Mouse (Mus musculus): ENCODE results near the gene Rbpj. TPM values are rescaled to one million over a fixed set of nuclear protein-coding genes. Genes with fewer than 3 reads are reported as not detected.

Rbpj gene
- polyA plus RNA-seq, 1 experiment from 2014 or later = 14.2 TPM

GRCm38 (mm10) chr5:53536635-53537554 lies 70.9 kb downstream of the Rbpj start:
- Histone ChIP-seq H3K4me3 (ENCODE audit: low read depth, low read length) (no peak overlapping the region), H3K9ac (ENCODE audit: low read depth, low read length) (no peak overlapping the region), H3K27me3 (replicated peaks; ENCODE audit: control insufficient read depth, insufficient read depth, low read length) (no peaks in the 10 kb centered on the region), H3K4me2 (replicated peaks; ENCODE audit: low read depth) (no peak overlapping the region), H3K9me3 (ENCODE audit: control insufficient read depth) (no peaks in the 10 kb centered on the region), H3K27ac (ENCODE audit: low read depth, low read length) (no peak overlapping the region), H3K36me3 (ENCODE audit: control insufficient read depth, insufficient read depth) (no peaks in the 10 kb centered on the region), H3K4me1 (replicated peaks; ENCODE audit: control insufficient read depth, insufficient read depth, low read length) (no peaks in the 10 kb centered on the region)
- 68% methylated on average over 12 of the region's 12 CpGs for WGBS
- TF ChIP-seq CTCF (IDR thresholded peaks at IDR 0.05; ENCODE audit: low read depth) = no peak
- no peak for ATAC-seq

GRCm38 (mm10) chr5:53539860-53540633 lies 74.1 kb downstream of the Rbpj start:
- Histone ChIP-seq H3K27ac (ENCODE audit: low read depth, low read length) (no peak overlapping the region), H3K4me2 (replicated peaks; ENCODE audit: low read depth) (no peak overlapping the region), H3K4me3 (ENCODE audit: low read depth, low read length) (no peak overlapping the region), H3K9ac (ENCODE audit: low read depth, low read length) (no peak overlapping the region), H3K9me3 (ENCODE audit: control insufficient read depth) (no peaks in the 10 kb centered on the region), H3K36me3 (ENCODE audit: control insufficient read depth, insufficient read depth) (no peaks in the 10 kb centered on the region), H3K27me3 (replicated peaks; ENCODE audit: control insufficient read depth, insufficient read depth, low read length) (no peaks in the 10 kb centered on the region), H3K4me1 (replicated peaks; ENCODE audit: control insufficient read depth, insufficient read depth, low read length) (no peaks in the 10 kb centered on the region)
- no peak for ATAC-seq
- TF ChIP-seq CTCF (IDR thresholded peaks at IDR 0.05; ENCODE audit: low read depth) = no peak
- WGBS = 74% methylated on average over 18 of the region's 18 CpGs

- no peak overlapping the region for H3K4me3 ChIP-seq (ENCODE audit: low read depth, low read length)
- no peak overlapping the region for H3K27ac ChIP-seq (ENCODE audit: low read depth, low read length)
- H3K9ac ChIP-seq (ENCODE audit: low read depth, low read length) = no peak overlapping the region
- WGBS = 19% methylated on average over 1 of the region's 1 CpGs
- TF ChIP-seq CTCF (IDR thresholded peaks at IDR 0.05; ENCODE audit: low read depth) = no peak
- H3K9me3 ChIP-seq (ENCODE audit: control insufficient read depth) = no peaks in the 10 kb centered on the region
- no peaks in the 10 kb centered on the region for H3K27me3 ChIP-seq (replicated peaks; ENCODE audit: control insufficient read depth, insufficient read depth, low read length)
- H3K4me2 ChIP-seq (replicated peaks; ENCODE audit: low read depth) = no peak overlapping the region
- no peaks in the 10 kb centered on the region for H3K36me3 ChIP-seq (ENCODE audit: control insufficient read depth, insufficient read depth)
- no peaks in the 10 kb centered on the region for H3K4me1 ChIP-seq (replicated peaks; ENCODE audit: control insufficient read depth, insufficient read depth, low read length)
- no peak for ATAC-seq
Observed at GRCm38 (mm10) chr5:53542073-53542472, 76.1 kb downstream of the Rbpj start.

- no peak for TF ChIP-seq CTCF (IDR thresholded peaks at IDR 0.05; ENCODE audit: low read depth)
- H3K9me3 ChIP-seq (ENCODE audit: control insufficient read depth) = no peaks in the 10 kb centered on the region
- no peaks in the 10 kb centered on the region for H3K27me3 ChIP-seq (replicated peaks; ENCODE audit: control insufficient read depth, insufficient read depth, low read length)
- no peaks in the 10 kb centered on the region for H3K4me1 ChIP-seq (replicated peaks; ENCODE audit: control insufficient read depth, insufficient read depth, low read length)
- 81% methylated on average over 4 of the region's 4 CpGs for WGBS
- no peak overlapping the region for H3K4me3 ChIP-seq (ENCODE audit: low read depth, low read length)
- no peak overlapping the region for H3K27ac ChIP-seq (ENCODE audit: low read depth, low read length)
- no peaks in the 10 kb centered on the region for H3K36me3 ChIP-seq (ENCODE audit: control insufficient read depth, insufficient read depth)
- no peak overlapping the region for H3K9ac ChIP-seq (ENCODE audit: low read depth, low read length)
- no peak for ATAC-seq
- H3K4me2 ChIP-seq (replicated peaks; ENCODE audit: low read depth) = no peak overlapping the region
Observed at GRCm38 (mm10) chr5:53543399-53543798, 77.4 kb downstream of the Rbpj start.

- TF ChIP-seq CTCF (IDR thresholded peaks at IDR 0.05; ENCODE audit: low read depth) = no peak
Observed at GRCm38 (mm10) chr5:53543945-53544344, 78.0 kb downstream of the Rbpj start.

GRCm38 (mm10) chr5:53546440-53546839 lies 80.5 kb downstream of the Rbpj start:
- no peak for ATAC-seq
- H3K27me3 ChIP-seq (replicated peaks; ENCODE audit: control insufficient read depth, insufficient read depth, low read length) = no peaks in the 10 kb centered on the region
- no peak overlapping the region for H3K4me2 ChIP-seq (replicated peaks; ENCODE audit: low read depth)
- H3K36me3 ChIP-seq (ENCODE audit: control insufficient read depth, insufficient read depth) = no peaks in the 10 kb centered on the region
- H3K9me3 ChIP-seq (ENCODE audit: control insufficient read depth) = no peaks in the 10 kb centered on the region
- H3K9ac ChIP-seq (ENCODE audit: low read depth, low read length) = no peak overlapping the region
- no peak overlapping the region for H3K27ac ChIP-seq (ENCODE audit: low read depth, low read length)
- WGBS = 89% methylated on average over 6 of the region's 6 CpGs
- H3K4me3 ChIP-seq (ENCODE audit: low read depth, low read length) = no peak overlapping the region
- no peak for TF ChIP-seq CTCF (IDR thresholded peaks at IDR 0.05; ENCODE audit: low read depth)
- no peaks in the 10 kb centered on the region for H3K4me1 ChIP-seq (replicated peaks; ENCODE audit: control insufficient read depth, insufficient read depth, low read length)

More at GRCm38 (mm10) chr5:53543945-53544344, 78.0 kb downstream of the Rbpj start:
- ATAC-seq = no peak
- Histone ChIP-seq H3K4me1 (replicated peaks; ENCODE audit: control insufficient read depth, insufficient read depth, low read length) (no peaks in the 10 kb centered on the region), H3K27ac (ENCODE audit: low read depth, low read length) (no peak overlapping the region), H3K4me2 (replicated peaks; ENCODE audit: low read depth) (no peak overlapping the region), H3K4me3 (ENCODE audit: low read depth, low read length) (no peak overlapping the region), H3K9me3 (ENCODE audit: control insufficient read depth) (no peaks in the 10 kb centered on the region), H3K36me3 (ENCODE audit: control insufficient read depth, insufficient read depth) (no peaks in the 10 kb centered on the region), H3K9ac (ENCODE audit: low read depth, low read length) (no peak overlapping the region), H3K27me3 (replicated peaks; ENCODE audit: control insufficient read depth, insufficient read depth, low read length) (no peaks in the 10 kb centered on the region)
- WGBS = 78% methylated on average over 4 of the region's 4 CpGs

Measured in intestine, postnatal 0 days (tissue).